Mouse (Mus musculus) layer of hippocampus, adult 18-20 months (tissue): ENCODE data around the gene Fn1. TPM values are rescaled to one million over a fixed set of nuclear protein-coding genes. Genes with fewer than 3 reads are reported as not detected.

Experiments
- DNase-seq, 2 experiments: peaks; one replicate each; pipeline ENCODE4 v3.0.0; 2022; ENCODE audit warnings: low spot score in 2 of 2
- total RNA-seq, 2 experiments: library from RNA; stranded (reverse); gene quantifications; 2 replicates each; pipeline ENCODE4 v1.2.3; 2021

Fn1 gene
- total RNA-seq, 2 experiments from 2014 or later, result 35.2 to 39.9 TPM

GRCm38 (mm10) chr1:71606600-71607325 is 46.2 kb downstream of the Fn1 start:
- DNase-seq, result no peak

GRCm38 (mm10) chr1:71605751-71606150 is 47.2 kb downstream of the Fn1 start:
- DNase-seq, result no peak

DNA sequence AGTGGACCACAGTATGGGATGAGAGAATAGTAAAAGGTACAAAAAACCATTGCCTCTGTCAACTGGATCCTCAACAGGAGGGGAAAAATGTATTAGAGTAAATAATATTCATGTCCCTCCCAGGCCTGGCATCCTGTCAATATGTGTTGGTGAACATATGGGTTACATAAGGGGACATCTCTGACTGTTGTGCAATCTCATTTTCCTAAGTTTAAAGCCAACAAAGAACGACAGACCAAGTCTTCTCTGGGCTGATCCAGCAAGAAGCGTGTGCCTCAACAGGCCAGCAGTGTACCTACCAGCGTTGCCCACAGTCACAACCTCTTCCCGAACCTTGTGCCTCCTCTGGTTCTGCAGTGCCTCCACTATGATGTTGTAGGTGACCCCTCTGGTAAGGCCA is 57.6 kb downstream of the Fn1 start:
- DNase-seq, result no peak

GRCm38 (mm10) chr1:71594268-71594667 is 58.7 kb downstream of the Fn1 start:
- DNase-seq, result no peak

DNA sequence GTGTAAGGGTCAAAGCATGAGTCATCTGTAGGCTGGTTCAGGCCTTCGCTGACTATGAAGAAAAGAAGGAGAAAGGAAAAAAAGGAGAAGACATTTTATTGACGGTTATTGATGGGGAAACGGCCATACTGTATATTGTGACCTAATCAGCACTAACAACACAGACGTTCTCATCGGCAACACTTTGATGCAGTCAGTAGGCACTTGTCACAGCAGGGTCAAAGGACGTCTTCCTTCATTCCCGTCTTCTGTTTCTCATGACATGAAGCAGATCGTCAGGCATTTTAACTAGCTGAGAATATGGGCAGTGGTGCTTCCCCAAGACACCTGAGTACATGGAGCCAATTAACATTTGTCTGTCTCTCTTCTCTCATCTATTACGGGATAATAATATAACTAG is 59.8 kb downstream of the Fn1 start:
- no peak for DNase-seq

- DNase-seq, result no peak
Observed at GRCm38 (mm10) chr1:71590038-71590437, 63.0 kb downstream of the Fn1 start.

DNA sequence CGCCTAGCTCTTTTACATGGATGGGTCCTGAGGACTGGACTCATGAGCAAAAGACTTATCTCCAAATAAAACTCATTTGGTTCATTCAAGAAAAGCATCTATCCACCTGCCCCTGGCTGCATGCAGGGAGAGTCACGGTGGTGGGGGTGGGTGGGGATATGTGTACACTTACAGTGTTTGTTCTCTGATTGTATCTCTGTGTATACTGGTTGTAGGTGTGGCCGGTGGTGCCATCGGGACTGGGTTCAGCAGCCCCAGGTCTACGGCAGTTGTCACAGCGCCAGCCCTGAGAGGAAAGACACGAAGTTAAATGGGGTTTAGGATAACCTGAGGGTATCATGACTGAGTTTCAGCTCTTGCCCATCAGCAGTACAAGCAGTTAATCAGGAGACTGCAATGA is 66.3 kb downstream of the Fn1 start:
- no peak for DNase-seq

DNA sequence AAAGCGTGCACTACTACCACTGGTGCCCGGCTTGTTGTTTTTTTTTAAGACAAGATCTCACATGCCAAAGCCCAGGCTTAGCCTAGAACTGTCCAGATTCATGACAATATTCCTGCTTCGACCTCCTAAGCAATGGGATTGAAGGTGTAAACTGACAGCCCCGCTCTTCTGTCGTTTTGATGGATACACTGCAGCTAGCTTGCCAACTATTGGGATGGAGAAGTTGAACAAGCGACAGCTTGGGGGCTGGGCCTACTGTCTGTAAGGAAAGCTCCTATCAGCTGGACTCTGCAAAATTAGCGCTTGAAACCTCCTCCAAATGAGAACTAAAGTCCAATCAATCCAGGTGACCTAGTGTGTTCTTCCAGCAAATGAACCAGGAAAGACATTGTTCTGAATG is 69.1 kb downstream of the Fn1 start:
- no peak for DNase-seq

DNA sequence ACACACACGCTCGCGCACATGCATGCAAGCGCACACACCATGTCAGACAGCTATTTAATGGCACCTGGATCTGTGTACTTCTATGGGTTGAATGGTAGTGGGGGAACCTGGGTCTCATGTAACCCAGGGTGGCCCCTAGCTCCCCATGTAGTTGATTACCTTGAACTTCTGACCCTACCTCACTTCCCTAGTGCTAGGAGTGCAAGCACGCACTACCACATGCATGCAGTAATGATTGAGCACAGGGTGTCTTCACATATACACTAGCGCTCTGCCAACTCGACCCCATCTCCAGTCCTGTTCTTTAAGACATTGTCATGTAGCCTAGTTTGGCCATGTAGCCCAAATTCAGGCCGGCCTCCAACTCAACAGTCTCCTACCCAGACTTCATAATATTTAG is 69.7 kb downstream of the Fn1 start:
- DNase-seq, result no peak

- DNase-seq, result no peak
Observed at GRCm38 (mm10) chr1:71580408-71580807, 72.6 kb downstream of the Fn1 start.

DNA sequence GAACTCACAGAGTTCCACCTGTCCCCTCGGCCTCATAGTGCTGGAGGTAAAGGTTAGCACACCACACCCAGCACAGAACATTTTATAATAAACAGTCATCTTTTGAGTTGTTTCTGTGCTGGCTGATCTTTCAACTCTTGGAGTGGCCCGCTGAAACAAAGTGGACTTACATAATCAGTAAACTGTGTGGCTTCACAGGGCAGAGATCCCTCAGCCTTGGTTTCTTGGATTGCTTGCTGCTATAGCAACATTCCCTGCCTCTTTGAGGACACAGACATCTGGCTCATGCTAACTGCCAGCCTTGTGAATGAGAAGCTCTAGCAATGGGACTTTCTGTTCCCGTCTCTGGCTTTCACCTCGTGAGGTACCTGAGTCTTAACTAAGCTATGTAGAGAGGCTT is 73.5 kb downstream of the Fn1 start:
- DNase-seq, result no peak

- DNase-seq, result no peak
Observed at GRCm38 (mm10) chr1:71576837-71577236, 76.2 kb downstream of the Fn1 start.

- no peak for DNase-seq
Observed at GRCm38 (mm10) chr1:71575987-71576386, 77.0 kb downstream of the Fn1 start.

DNA sequence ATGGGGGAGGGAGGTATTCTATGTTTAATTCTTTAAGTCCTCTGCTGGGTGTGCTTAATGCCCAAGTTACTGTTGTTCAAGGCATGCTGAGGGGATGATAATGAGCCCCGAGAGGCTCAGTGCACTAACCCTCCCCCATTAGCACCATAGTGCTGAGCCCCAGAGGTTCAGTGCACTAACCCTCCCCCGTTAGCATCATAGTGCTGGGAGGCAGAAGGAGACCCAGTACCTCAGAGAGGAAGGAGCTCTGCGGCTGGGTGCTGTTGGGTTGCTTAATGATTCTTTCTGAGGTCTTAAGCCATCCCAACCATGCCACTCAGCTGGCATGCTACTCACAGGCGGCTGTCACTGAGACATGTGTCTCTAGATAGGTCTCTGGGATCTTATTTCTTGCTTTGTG is 82.9 kb downstream of the Fn1 start:
- no peak for DNase-seq

DNA sequence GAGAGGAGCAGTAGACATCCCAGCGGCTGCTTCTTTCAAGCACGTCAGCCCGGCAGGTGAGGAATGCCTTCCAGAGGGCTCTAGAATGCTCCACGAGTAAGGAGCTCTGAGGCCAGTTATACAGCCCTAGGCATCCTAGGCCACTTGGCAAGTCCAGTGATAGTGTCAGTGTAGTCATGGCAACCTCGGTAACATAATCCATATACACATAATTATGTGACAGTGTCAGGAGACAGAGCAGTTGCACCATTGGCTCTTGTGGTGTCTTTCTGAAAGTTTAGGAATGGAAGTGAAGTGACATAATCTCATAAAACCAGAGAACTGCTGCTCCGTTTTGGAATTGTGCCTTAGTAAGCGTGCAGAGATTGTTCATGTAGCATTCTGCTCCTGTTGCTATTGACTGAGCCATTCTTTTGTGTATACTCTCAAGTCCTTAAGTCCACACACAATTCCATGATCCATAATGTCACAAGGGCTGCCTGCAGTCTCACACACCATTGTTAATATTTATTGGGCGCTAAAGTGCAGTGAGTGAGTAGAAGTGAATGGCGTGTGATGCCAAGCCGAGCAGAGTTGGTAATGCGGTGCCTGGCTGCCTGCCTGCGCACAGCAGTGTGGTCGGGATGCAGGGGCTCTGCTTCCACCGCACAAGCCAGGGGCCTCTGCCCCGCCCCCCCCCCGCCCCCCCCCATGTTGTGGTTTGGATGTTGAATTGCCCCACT is 85.0 kb downstream of the Fn1 start:
- no peak for DNase-seq

DNA sequence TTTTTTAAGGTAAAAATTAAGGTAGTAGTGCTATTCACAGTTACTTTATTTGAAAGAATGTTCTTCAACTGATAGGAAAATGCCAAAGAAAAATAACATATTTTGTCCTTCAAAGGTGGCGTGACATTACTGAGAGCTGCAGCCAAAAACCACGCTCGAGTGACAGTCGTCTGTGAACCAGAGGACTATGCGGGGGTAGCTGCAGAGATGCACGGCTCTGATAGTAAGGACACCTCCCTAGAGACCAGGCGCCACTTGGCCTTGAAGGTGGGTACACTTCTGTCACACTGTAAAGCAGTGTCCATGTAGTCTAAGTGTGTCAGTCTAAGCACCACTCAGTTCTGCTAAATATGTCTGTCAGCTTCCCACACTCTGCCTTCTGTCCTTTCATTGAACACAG is 88.7 kb downstream of the Fn1 start:
- DNase-seq, result no peak

DNA sequence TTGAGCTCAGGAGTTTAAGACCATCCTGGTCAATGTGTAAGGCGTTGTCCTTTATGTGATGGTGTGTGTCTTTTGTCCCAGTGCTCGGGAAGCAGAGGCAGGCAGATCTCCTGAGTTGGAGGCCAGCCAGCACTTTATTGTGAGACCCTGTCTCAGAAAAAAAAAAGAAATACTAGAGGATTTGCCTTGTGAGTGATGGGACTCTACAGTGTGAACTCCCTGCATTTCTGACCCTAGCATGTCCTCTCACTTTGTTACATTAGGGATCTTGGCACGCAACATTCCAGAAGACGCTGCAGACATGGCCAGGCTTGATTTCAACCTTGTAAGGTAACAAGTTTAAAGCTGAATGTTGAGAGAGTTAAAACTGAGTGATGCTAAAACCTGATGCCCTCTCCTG is 92.4 kb downstream of the Fn1 start:
- no peak for DNase-seq

- DNase-seq, result peak; percentile 75 to 87
Observed at GRCm38 (mm10) chr1:71556688-71557612, 96.0 kb downstream of the Fn1 start, which contains the start of gene Atic. TSS of gene Atic (plus strand) at chr1:71557150.

DNA sequence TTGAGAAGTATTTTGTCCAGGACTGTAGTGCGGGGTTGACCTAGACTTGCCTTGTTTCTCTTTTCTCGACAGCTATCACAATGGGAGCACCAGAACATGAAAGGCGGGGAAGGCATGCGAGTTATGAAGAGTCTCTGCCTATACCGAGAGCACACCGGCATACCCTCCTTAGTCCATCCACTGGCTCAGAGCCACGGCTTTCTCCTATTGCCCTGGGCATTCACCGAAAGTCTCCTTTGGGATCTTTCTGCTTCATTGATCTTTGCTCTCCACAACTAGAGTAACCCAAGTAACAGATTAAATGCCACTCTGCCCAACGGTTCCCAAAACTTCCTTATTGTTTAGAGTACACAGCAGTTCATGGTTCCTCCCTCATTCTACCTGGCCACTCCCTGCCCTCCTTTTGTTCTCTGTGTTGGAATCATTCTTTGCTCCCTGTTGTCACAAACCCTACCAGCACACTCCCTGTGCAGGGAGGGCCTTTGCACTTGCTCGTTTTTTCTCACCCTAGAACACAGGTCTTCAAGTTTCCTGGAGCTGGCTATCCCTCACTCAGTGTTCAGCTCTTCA is 102.3 kb downstream of the Fn1 start:
- DNase-seq, result no peak

- DNase-seq, result peak in 1 of 2 experiments; percentile 20
Observed at GRCm38 (mm10) chr1:71540437-71540836, 112.6 kb downstream of the Fn1 start.

GRCm38 (mm10) chr1:71539641-71540040 is 113.4 kb downstream of the Fn1 start:
- DNase-seq, result no peak
